In genomic region chr11:93954738-93955255, GRCm38 (mm10) we compare ENCODE assay signal across 8 mouse cellular contexts. TPM values are rescaled to one million over a fixed set of nuclear protein-coding genes. Genes with fewer than 3 reads are reported as not detected.
DNase-seq lines count a peak whose midpoint lies in the region; ATAC-seq and TF ChIP-seq lines count a peak whose summit lies in the region.

No protein-coding gene starts in this region.

- no peaks in the 10 kb centered on the region for H3K27me3 ChIP-seq in heart, embryonic 14.5 days (ENCODE audit: control insufficient read depth, insufficient read depth, low read length)
- no peaks in the 10 kb centered on the region for H3K27me3 ChIP-seq in forebrain, embryonic 11.5 days (ENCODE audit: control insufficient read depth, insufficient read depth, low read length)
- H3K27me3 ChIP-seq in liver, embryonic 16.5 days (ENCODE audit: control insufficient read depth, insufficient read depth, low read depth, low read length), result no peaks in the 10 kb centered on the region

- H3K27ac ChIP-seq in heart, embryonic 14.5 days (replicated peaks in 1 of 2; ENCODE audit: control insufficient read depth in 1 of 2, insufficient read depth in 1 of 2, low read depth in 2 of 2, low read length in 2 of 2), result peak overlapping the region; percentile 88 to 94
- H3K27ac ChIP-seq in ES-E14 (ENCODE audit: insufficient read depth, low read depth, low read length, poor library complexity, severe bottlenecking), result peak overlapping the region; percentile 85
- peak overlapping the region; percentile 87; the same call in 1 of the 2 replicates for H3K27ac ChIP-seq in forebrain, embryonic 11.5 days (ENCODE audit: low read depth, low read length)
- H3K27ac ChIP-seq in liver, embryonic 16.5 days (ENCODE audit: low read length), result peak overlapping the region; percentile 64

- 33% methylated on average over 13 of the region's 13 CpGs for WGBS in heart, embryonic 14.5 days
- WGBS in forebrain, embryonic 11.5 days, result 42% methylated on average over 13 of the region's 13 CpGs
- 19% methylated on average over 13 of the region's 13 CpGs for WGBS in liver, embryonic 16.5 days (ENCODE audit: insufficient replicate concordance)

- H3K4me1 ChIP-seq in heart, embryonic 14.5 days (ENCODE audit: control insufficient read depth in 2 of 2, insufficient read depth in 2 of 2, low read length in 2 of 2), result peaks cover 15 to 23% of the 10 kb centered on the region in 2 experiments
- H3K4me1 ChIP-seq in ES-E14 (ENCODE audit: control insufficient read depth in 2 of 2, insufficient read depth in 2 of 2, low read length in 2 of 2, poor library complexity in 1 of 2), result peaks cover 3 to 17% of the 10 kb centered on the region in 2 experiments
- H3K4me1 ChIP-seq in forebrain, embryonic 11.5 days (replicated peaks; ENCODE audit: control insufficient read depth, insufficient read depth, low read length), result peaks cover 5% of the 10 kb centered on the region; the same call in 1 of the 2 replicates
- peaks cover 14% of the 10 kb centered on the region for H3K4me1 ChIP-seq in liver, embryonic 16.5 days (ENCODE audit: control insufficient read depth, low read depth, low read length)

- H3K4me3 ChIP-seq in heart, embryonic 14.5 days (ENCODE audit: control insufficient read depth in 1 of 2, insufficient read depth in 1 of 2, low read depth in 1 of 2, low read length in 2 of 2), result peak overlapping the region; percentile 59 to 74
- H3K4me3 ChIP-seq in ES-E14 (ENCODE audit: insufficient read depth in 1 of 2, low read depth in 1 of 2, low read length in 2 of 2, poor library complexity in 1 of 2, severe bottlenecking in 1 of 2), result peak overlapping the region; percentile 75 to 83
- peak overlapping the region; percentile 64 for H3K4me3 ChIP-seq in forebrain, embryonic 11.5 days (ENCODE audit: low read depth, low read length)
- H3K4me3 ChIP-seq in liver, embryonic 16.5 days (ENCODE audit: low read depth, low read length), result peak overlapping the region; percentile 71

- peaks cover 67% of the 10 kb centered on the region for H3K36me3 ChIP-seq in heart, embryonic 14.5 days (ENCODE audit: control insufficient read depth, insufficient read depth, low read length)
- H3K36me3 ChIP-seq in ES-E14 (ENCODE audit: control insufficient read depth, insufficient read depth, low read length, poor library complexity, severe bottlenecking), result peaks cover 54% of the 10 kb centered on the region
- H3K36me3 ChIP-seq in forebrain, embryonic 11.5 days (ENCODE audit: control insufficient read depth, insufficient read depth, low read length), result peaks cover 6% of the 10 kb centered on the region; the same call in 1 of the 2 replicates
- H3K36me3 ChIP-seq in liver, embryonic 16.5 days (ENCODE audit: control insufficient read depth, insufficient read depth), result 0 out of 2 replicates have a peak, but pooled peaks cover 2% of the 10 kb centered on the region

- peak overlapping the region; percentile 80 for H3K9ac ChIP-seq in heart, embryonic 14.5 days (ENCODE audit: low read length)
- H3K9ac ChIP-seq in ES-E14 (ENCODE audit: insufficient read depth, low read depth, low read length, poor library complexity, severe bottlenecking), result peak overlapping the region; percentile 89
- peak overlapping the region; percentile 79 for H3K9ac ChIP-seq in forebrain, embryonic 11.5 days (ENCODE audit: low read length)
- peak overlapping the region; percentile 53 for H3K9ac ChIP-seq in liver, embryonic 16.5 days (ENCODE audit: low read depth, low read length)

- H3K4me2 ChIP-seq in heart, embryonic 14.5 days (ENCODE audit: low read length), result peak overlapping the region; percentile 73
- H3K4me2 ChIP-seq in forebrain, embryonic 11.5 days (ENCODE audit: low read depth, low read length, severe bottlenecking), result peak overlapping the region; percentile 86
- peak overlapping the region; percentile 84 for H3K4me2 ChIP-seq in liver, embryonic 16.5 days (ENCODE audit: low read depth, low read length)

- H3K9me3 ChIP-seq in heart, embryonic 14.5 days (ENCODE audit: control insufficient read depth, low read length), result no peaks in the 10 kb centered on the region
- H3K9me3 ChIP-seq in ES-E14 (ENCODE audit: control insufficient read depth, insufficient read depth, low read depth, low read length), result no peaks in the 10 kb centered on the region
- no peaks in the 10 kb centered on the region for H3K9me3 ChIP-seq in forebrain, embryonic 11.5 days (ENCODE audit: control insufficient read depth, low read length)
- H3K9me3 ChIP-seq in liver, embryonic 16.5 days (replicated peaks; ENCODE audit: control insufficient read depth, low read length), result no peaks in the 10 kb centered on the region

- ATAC-seq in heart, embryonic 14.5 days (ENCODE audit: insufficient number of reproducible peaks, insufficient read depth, low FRiP score, low read depth), result peak; percentile 56
- peak; percentile 43 for ATAC-seq in forebrain, embryonic 11.5 days (replicated peaks; ENCODE audit: low FRiP score)
- no peak for ATAC-seq in liver, embryonic 16.5 days (ENCODE audit: low read depth)

- in situ Hi-C loops in ES-E14 (cut with MboI; ENCODE audit: low sequenced_read_pairs in 2 of 2, unreplicated experiment in 2 of 2), result no loop called here

- DNase-seq in heart, adult 9 months (ENCODE audit: low spot score in 2 of 2), result no peak
- DNase-seq in ES-E14 (ENCODE audit: low read depth, low spot score), result no peak
- no peak for DNase-seq in forebrain, embryonic 11.5 days (ENCODE audit: low spot score)
- no peak for DNase-seq in right cerebral cortex, adult 2 months (ENCODE audit: low spot score in 2 of 2)
- no peak for DNase-seq in spleen, adult 12 weeks (ENCODE audit: low spot score)
- DNase-seq in kidney, postnatal 4 days, result no peak

TF ChIP-seq in ES-E14, 5 proteins besides CTCF, POLR2A, EP300 and RAD21:
- no peak for TF ChIP-seq HCFC1 (IDR thresholded peaks at IDR 0.05; ENCODE audit: borderline replicate concordance, insufficient read depth, low read length)
- TF ChIP-seq ZNF384 (IDR thresholded peaks at IDR 0.05; ENCODE audit: low read depth, low read length), result no peak
- no peak for TF ChIP-seq CHD2 (IDR thresholded peaks at IDR 0.05; ENCODE audit: low read depth, low read length)
- TF ChIP-seq MAFK (IDR thresholded peaks at IDR 0.05; ENCODE audit: insufficient read depth, low read depth, low read length), result no peak

RNA-seq across cellular contexts. Expression of gene Nme2, which starts 1.3 kb away (rescaled TPM):
- polyA plus RNA-seq in heart, embryonic 14.5 days (2014; fragmentation: Nextera tagmentation; extraction: Ambion mirVana), result 396 and 422 TPM in 2 replicates
- 833 and 1,053 TPM in 2 replicates for total RNA-seq in ES-E14 (2012; rRNA removed)
- polyA plus RNA-seq in forebrain, embryonic 11.5 days (2014; fragmentation: Nextera tagmentation; extraction: Ambion mirVana), result 144 and 155 TPM in 2 replicates
- polyA plus RNA-seq in liver, embryonic 16.5 days (2015; fragmentation: Nextera tagmentation; extraction: Ambion mirVana), result 166 and 169 TPM in 2 replicates

RNA-seq across cellular contexts. Expression of gene Gm20390, which starts 13.3 kb away (rescaled TPM):
- polyA plus RNA-seq in heart, embryonic 14.5 days (2014; fragmentation: Nextera tagmentation; extraction: Ambion mirVana), result 237 and 241 TPM in 2 replicates
- total RNA-seq in ES-E14 (2012; rRNA removed), result 342 and 419 TPM in 2 replicates
- 371 and 408 TPM in 2 replicates for polyA plus RNA-seq in forebrain, embryonic 11.5 days (2014; fragmentation: Nextera tagmentation; extraction: Ambion mirVana)
- 183 and 194 TPM in 2 replicates for polyA plus RNA-seq in liver, embryonic 16.5 days (2015; fragmentation: Nextera tagmentation; extraction: Ambion mirVana)

RNA-seq across cellular contexts. Expression of gene Nme1, which starts 13.5 kb away (rescaled TPM):
- polyA plus RNA-seq in heart, embryonic 14.5 days (2014; fragmentation: Nextera tagmentation; extraction: Ambion mirVana), result 93.3 and 94.9 TPM in 2 replicates
- 141 and 163 TPM in 2 replicates for total RNA-seq in ES-E14 (2012; rRNA removed)
- polyA plus RNA-seq in forebrain, embryonic 11.5 days (2014; fragmentation: Nextera tagmentation; extraction: Ambion mirVana), result 231 and 266 TPM in 2 replicates
- 83.1 and 89.6 TPM in 2 replicates for polyA plus RNA-seq in liver, embryonic 16.5 days (2015; fragmentation: Nextera tagmentation; extraction: Ambion mirVana)

RNA-seq across cellular contexts. Expression of gene Spag9, which starts 41.1 kb away (rescaled TPM):
- polyA plus RNA-seq in heart, embryonic 14.5 days (2014; fragmentation: Nextera tagmentation; extraction: Ambion mirVana), result 54.5 and 63.8 TPM in 2 replicates
- 16.5 and 20.9 TPM in 2 replicates for total RNA-seq in ES-E14 (2012; rRNA removed)
- polyA plus RNA-seq in forebrain, embryonic 11.5 days (2014; fragmentation: Nextera tagmentation; extraction: Ambion mirVana), result 93.4 and 101 TPM in 2 replicates
- polyA plus RNA-seq in liver, embryonic 16.5 days (2015; fragmentation: Nextera tagmentation; extraction: Ambion mirVana), result 10.5 and 11.2 TPM in 2 replicates
